Mouse (Mus musculus) embryo, embryonic 9.5 days (tissue): ENCODE results near the gene Nthl1.
"Not testable (repeated sequence)": the region's sequence is repeated elsewhere in the genome, so short reads cannot be mapped to it uniquely, and the experiment has no call there.

Experiments used
- DNase-seq: peaks from one replicate; pipeline ENCODE4 v3.0.0-alpha.2; 2017; ENCODE audit errors: extremely low spot score

The Nthl1 gene

DNA sequence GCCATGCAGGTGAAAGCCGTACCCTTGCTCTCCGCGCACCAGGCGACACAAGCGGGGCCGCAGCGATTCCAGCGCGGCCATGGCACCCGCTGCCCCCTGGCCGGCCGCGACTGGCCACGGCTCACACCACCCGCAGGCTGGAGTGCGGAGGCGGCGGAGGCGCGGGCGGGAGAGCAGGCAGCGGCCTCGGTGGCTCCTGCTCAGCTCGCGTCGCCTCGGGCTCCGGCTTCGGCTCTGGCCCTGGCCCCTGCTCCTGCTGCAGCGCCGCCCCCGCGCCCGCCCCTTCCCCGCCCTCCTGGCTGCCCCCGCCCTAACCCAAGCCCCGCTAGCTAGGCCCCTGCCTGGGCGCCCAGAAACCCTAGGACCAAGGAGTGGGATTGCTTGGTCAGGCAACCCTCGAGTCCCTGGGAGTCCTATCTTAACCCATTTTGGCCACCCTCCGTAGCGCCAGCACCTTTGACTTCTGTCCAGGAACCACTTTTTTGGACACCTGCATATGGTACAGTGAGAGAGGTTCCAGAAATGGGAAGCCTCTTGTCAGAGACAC lies 17.7 kb downstream of the Nthl1 start, which contains the start of gene Slc9a3r2:
Gene Slc9a3r2, minus strand, starts transcription at position 258 of the 547 bp plus-strand sequence.
- DNase-seq: peak; percentile 77

- no peak for DNase-seq
Measured at GRCm38 (mm10) chr17:24650766-24651165, 18.3 kb downstream of the Nthl1 start.

DNA sequence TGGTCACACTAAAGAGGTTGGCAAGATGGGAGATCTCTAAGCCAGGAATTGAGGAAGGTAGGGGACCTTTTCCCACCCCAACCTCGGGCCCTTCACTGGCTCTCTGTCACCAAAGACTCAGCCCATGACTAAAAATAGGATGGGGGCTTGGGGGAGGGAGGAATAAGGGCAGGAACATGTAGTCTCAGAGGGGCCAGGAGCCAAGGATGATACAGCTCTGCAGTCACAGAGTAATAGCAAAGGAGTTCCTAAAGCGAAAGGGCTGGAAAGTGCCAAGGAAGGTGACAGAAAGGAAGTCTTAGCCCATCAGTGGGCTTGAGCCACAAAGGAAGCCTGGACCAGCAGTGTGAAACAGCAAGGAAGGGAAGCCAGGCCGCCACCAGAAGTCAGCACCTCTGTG lies 19.4 kb downstream of the Nthl1 start:
- no peak for DNase-seq

DNA sequence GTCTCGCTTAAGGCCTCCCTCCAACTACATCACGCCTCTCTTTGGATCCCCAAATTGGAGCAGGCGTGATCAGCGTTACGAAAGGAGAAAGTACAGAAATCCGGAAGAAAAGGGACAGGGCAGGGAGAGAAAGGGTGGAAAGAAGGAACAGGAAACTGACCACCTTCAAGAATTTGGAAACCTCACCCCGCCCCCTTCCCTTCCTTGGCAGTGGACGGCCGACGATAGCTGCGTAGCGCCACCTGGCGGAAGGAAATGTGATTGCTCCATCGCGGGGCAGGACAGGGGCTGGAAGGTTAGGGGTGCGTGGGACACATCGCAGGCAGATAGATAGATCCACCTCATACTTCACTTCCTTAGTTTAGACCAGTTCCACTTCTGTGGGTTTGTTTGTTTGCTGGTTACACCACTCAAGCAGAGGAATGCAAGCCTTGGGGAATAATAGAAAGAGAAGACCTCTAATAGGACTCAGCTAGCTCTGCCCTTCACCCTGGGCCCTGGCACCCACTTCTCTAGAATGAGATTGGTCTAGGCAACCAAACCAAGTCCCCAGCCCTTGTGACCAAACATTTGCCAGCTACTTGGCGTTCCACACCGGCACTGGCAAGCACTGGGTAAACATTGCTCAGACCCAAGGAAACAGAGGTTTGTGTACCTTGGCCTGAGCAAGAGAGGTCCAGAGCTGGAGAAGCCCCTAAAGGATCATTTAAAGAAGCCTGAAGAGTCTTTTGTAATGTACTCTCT lies 21.7 kb downstream of the Nthl1 start:
- peak; percentile 87 for DNase-seq

- no peak for DNase-seq
Measured at GRCm38 (mm10) chr17:24654969-24655368, 22.5 kb downstream of the Nthl1 start.

DNA sequence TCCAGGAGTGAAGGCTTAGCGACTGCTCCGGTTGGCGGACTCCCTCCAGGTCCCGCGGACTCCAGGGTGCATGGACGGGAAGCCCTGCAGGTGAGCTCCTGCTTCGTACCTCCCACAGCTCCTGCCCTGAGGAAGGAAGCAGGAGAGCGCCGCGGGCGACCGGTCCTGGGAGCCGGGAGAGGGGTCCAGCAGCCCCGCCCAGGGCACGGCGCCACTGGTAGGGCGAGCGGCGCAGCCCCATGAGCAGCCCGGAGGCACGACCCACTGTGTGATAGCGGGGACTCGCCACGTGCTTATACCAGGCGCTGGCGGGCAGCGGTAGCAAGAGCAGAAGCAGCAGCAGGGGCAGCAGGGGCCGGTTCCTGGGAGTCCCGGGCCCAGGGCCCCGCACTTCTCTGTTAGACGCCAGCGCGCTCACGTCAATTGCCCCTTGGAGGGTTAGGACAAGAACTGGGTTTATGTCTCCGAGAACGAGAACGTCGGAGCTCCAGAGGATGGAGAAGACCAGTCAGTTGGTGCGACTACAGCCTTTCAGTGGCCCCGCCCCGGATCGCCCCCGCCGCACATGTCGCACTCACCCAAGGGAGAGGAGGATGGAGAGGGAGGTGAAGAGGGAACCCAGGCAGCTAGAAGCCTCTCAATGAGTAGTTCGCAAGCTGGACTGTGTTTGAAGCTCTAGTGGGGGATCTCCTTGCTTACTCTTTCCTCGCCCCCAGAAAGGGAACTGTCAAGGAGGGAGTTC lies 25.7 kb downstream of the Nthl1 start, which contains the start of gene Npw:
Gene Npw, minus strand, starts transcription at position 441 of the 742 bp plus-strand sequence.
- peak; percentile 35 for DNase-seq

DNA sequence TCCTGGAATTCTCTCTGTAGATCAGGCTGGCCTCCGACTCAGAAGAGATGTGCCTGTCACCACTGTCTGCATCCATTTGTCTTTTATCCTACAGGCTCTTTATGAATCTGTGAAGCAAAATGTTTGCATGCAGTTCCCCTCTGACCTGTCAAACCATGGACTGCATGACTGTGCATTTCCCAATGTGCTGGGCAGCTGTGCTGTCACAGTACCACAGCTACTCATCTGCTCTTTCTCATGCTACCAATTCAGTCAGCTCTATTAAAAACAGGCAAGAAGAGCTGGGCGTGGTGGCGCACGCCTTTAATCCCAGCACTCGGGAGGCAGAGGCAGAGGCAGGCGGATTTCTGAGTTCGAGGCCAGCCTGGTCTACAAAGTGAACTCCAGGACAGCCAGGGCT lies 34.5 kb downstream of the Nthl1 start:
- DNase-seq: not testable (repeated sequence)

DNA sequence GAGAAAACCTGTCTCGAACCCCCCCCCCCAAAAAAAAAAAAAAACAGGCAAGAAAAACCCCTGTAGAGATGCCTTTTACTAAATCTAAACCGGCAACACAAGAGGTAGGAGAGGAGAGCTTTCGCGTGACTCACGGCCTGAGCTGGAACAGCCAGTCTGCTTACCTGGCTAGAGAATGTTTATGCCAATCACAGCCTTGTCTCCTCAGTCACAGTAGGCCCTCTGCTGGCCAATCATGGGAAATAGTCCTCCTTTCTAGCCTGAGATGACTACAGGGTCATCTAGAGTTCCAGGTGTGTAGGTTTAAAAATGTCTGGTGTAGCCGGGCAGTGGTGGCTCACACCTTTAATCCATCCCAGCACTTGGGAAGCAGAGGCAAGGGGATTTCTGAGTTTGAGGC lies 34.9 kb downstream of the Nthl1 start:
- DNase-seq: peak; percentile 56

GRCm38 (mm10) chr17:24669214-24669544 lies 36.7 kb downstream of the Nthl1 start:
- DNase-seq: not testable (repeated sequence)

- DNase-seq: peak; percentile 92
Measured at GRCm38 (mm10) chr17:24669545-24670245, 37.2 kb downstream of the Nthl1 start, which contains the start of gene Zfp598. Gene Zfp598, plus strand, starts transcription at chr17:24669687.

- no peak for DNase-seq
Measured at GRCm38 (mm10) chr17:24670246-24670844, 37.9 kb downstream of the Nthl1 start.

- DNase-seq: no peak
Measured at GRCm38 (mm10) chr17:24671346-24671745, 38.9 kb downstream of the Nthl1 start.

- DNase-seq: no peak
Measured at GRCm38 (mm10) chr17:24672141-24672540, 39.7 kb downstream of the Nthl1 start.

- DNase-seq: no peak
Measured at GRCm38 (mm10) chr17:24674277-24674676, 41.8 kb downstream of the Nthl1 start.

DNA sequence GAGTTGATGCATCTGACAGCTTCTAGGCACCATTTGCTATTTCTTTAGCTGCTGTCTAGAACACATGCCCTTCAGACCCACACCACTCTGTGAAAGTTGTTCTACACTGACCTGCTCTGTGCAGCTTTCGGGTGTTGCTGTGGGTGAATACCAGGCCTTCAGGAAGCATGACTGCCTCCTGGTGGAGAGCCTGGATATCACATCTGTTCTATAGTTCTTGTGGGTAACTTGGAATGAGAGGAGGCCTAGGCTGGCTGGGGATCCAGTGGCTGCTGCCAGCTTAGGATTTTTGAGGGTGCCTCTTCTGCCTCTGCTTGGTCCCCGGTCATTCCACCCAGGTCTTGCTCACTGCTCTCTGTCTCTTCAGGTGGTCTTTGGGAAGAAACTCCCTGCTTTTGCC lies 43.7 kb downstream of the Nthl1 start:
- peak; percentile 69 for DNase-seq

- DNase-seq: no peak
Measured at GRCm38 (mm10) chr17:24676877-24677276, 44.4 kb downstream of the Nthl1 start.

DNA sequence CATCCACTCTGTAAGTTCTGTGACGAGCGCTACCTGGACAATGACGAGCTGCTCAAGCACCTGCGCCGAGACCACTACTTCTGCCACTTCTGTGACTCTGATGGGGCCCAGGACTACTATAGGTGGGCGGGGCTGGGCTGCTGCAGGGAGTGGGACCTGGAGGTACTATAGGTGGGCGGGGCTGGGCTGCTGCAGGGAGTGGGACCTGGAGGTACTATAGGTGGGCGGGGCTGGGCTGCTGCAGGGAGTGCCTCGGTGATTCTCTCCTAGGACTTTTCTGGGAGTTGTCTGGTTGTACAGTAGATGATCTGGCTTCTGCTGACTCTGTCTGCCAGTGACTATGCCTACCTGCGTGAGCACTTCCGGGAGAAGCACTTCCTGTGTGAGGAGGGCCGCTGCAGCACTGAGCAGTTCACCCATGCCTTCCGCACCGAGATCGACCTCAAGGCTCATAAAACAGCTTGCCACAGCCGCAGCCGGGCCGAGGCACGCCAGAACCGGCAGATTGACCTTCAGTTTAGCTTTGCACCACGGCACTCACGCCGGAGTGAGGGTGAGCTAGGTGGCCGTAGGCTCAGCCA lies 45.1 kb downstream of the Nthl1 start:
- no peak for DNase-seq

DNA sequence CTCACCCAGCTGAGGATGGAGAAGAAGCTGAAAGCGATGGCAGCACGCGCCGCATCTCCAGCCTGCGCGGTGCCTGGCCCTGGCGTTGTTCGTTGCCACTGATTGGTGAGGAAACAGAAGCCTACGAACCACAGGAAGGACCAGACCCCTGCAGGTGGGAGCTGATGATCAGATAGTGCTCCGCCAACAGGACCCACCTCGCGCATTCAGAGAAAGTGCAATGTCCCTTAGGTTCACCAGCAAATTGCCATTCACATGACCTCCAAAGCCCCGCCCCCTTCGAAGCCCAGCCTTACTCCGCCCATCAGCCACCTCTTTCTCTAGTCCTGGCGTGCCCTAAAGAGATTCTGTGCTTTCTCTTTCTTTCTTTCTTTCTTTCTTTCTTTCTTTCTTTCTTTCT lies 54.0 kb downstream of the Nthl1 start:
- DNase-seq: peak; percentile 45

DNA sequence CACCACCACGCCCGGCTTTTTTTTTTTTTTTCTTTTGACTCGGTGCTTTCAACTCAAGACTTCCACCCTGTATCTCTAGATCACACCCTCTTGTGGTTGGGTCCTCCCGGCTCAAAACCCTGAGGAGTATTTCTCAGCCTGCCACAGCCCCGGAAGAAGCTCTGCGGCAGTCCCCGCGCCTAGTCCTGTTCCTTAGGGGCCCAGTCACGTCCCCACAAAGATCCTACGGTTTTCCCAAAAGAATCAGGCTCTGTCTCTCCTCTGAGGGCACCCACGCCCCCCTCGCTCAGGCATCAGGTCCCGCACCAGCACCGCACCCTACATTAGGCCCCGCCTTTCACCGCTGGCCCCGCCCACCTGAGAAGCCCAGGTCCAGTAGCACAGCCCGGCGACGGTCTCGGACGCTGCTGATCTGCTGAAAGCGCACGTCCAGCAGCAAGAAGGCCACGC lies 54.7 kb downstream of the Nthl1 start:
- DNase-seq: peak; percentile 55

GRCm38 (mm10) chr17:24687599-24687998 lies 55.1 kb downstream of the Nthl1 start:
- no peak for DNase-seq
